Mouse (Mus musculus) bone marrow, adult 2 months (tissue): ENCODE results near the gene Npm1.

Experiments
- CTCF ChIP-seq: fragments of 200-500 bp; IDR thresholded peaks from 2 replicates; pipeline ENCODE4 v1.5.1; 2011; ENCODE audit warnings: low read length, control low read depth; ENCODE audit not compliant: control insufficient read depth, insufficient read depth
- POLR2A ChIP-seq: fragments of 200-500 bp; IDR thresholded peaks from 2 replicates; pipeline ENCODE4 v1.6.1; 2011; ENCODE audit warnings: low read depth, mild to moderate bottlenecking, control low read depth, low read length, borderline replicate concordance; ENCODE audit not compliant: control insufficient read depth

GRCm38 (mm10) chr11:33134391-33134986 is 28.5 kb downstream of the Npm1 start:
- TF ChIP-seq POLR2A (no peak), CTCF (no peak)
